Comparison of ENCODE assay signal across 23 mouse cellular contexts in genomic region chr16:33158590-33159071, GRCm38 (mm10). TPM values are rescaled to one million over a fixed set of nuclear protein-coding genes. Genes with fewer than 3 reads are reported as not detected.
DNase-seq lines count a peak whose midpoint lies in the region; ATAC-seq and TF ChIP-seq lines count a peak whose summit lies in the region.
"Had no signal": no experiment of that assay in that cellular context is flagged by ENCODE, and none has a peak within 500 bp of the region (broad histone marks: within the 10 kb centered on the region; RNA-seq: fewer than 3 reads in every experiment).

No protein-coding gene starts in this region.

- ATAC-seq in forebrain, embryonic 16.5 days, result peak; percentile 58
- no peak for ATAC-seq in forebrain, embryonic 14.5 days
- ATAC-seq in common myeloid progenitor, adult 5-6 weeks (replicated peaks; ENCODE audit: low read depth, poor library complexity, severe bottlenecking), result peak; percentile 77
- ATAC-seq in activated CD4-positive, CD25-positive, alpha-beta regulatory T cell, adult 4 months, result no peak
- ATAC-seq: CD4-positive, CD25-positive, alpha-beta regulatory T cell, adult 4 months; lung, postnatal 0 days had no signal

- 0 out of 2 replicates have a peak overlapping the region, but pooled peaks have one; percentile 9 for H3K27ac ChIP-seq in forebrain, embryonic 16.5 days (ENCODE audit: low read length)
- H3K27ac ChIP-seq in forebrain, embryonic 14.5 days (ENCODE audit: low read depth, low read length), result no peak overlapping the region
- H3K27ac ChIP-seq in CH12.LX (ENCODE audit: insufficient read depth, low read depth), result 0 out of 2 replicates have a peak overlapping the region, but pooled peaks have one; percentile 14
- H3K27ac ChIP-seq: embryonic facial prominence, embryonic 13.5 days; heart, adult 2 months; heart, embryonic 15.5 days; limb, embryonic 15.5 days; liver, embryonic 15.5 days had no signal

- H3K4me1 ChIP-seq in forebrain, embryonic 16.5 days (replicated peaks; ENCODE audit: control insufficient read depth, insufficient read depth, low read length), result peaks cover 2% of the 10 kb centered on the region; the same call in 1 of the 2 replicates
- no peaks in the 10 kb centered on the region for H3K4me1 ChIP-seq in forebrain, embryonic 14.5 days (ENCODE audit: control insufficient read depth, insufficient read depth, low read length)
- H3K4me1 ChIP-seq in CH12.LX (ENCODE audit: control insufficient read depth in 1 of 2, insufficient read depth in 2 of 2), result peaks cover 12 to 15% of the 10 kb centered on the region in 2 experiments
- no peaks in the 10 kb centered on the region for H3K4me1 ChIP-seq in lung, adult 2 months (ENCODE audit: control insufficient read depth, insufficient read depth, low read length)
- H3K4me1 ChIP-seq: embryonic facial prominence, embryonic 13.5 days; hindbrain, embryonic 10.5 days; limb, embryonic 15.5 days; liver, embryonic 15.5 days had no signal

- H3K36me3 ChIP-seq in forebrain, embryonic 16.5 days (ENCODE audit: control insufficient read depth, insufficient read depth), result no peaks in the 10 kb centered on the region
- H3K36me3 ChIP-seq in forebrain, embryonic 14.5 days (ENCODE audit: control insufficient read depth, insufficient read depth, low read length), result no peaks in the 10 kb centered on the region
- no peaks in the 10 kb centered on the region for H3K36me3 ChIP-seq in CH12.LX (replicated peaks in 1 of 2; ENCODE audit: control insufficient read depth in 1 of 2, insufficient read depth in 1 of 2, low read length in 1 of 2)
- H3K36me3 ChIP-seq: embryonic facial prominence, embryonic 13.5 days; heart, embryonic 15.5 days; hindbrain, embryonic 10.5 days; limb, embryonic 15.5 days; liver, embryonic 15.5 days had no signal

- in situ Hi-C loops in CH12.LX (cut with MboI; ENCODE audit: low pct_ligation_motif_present, low pct_unique_long_range_greater_than_20kb, low sequenced_read_pairs), result loop anchor here (10.0 kb wide), 1 partner anchor 344 kb away; the partner anchor contains the start of gene Smbd1

- no peak for TF ChIP-seq EP300 in CH12.LX (IDR thresholded peaks at IDR 0.05; ENCODE audit: low read length)

- no peaks in the 10 kb centered on the region for H3K79me2 ChIP-seq in CH12.LX (replicated peaks; ENCODE audit: control insufficient read depth, extremely low read depth, insufficient read depth, poor library complexity, severe bottlenecking)

- dilution Hi-C loops in CH12.LX (cut with MboI; ENCODE audit: extremely low pct_ligation_motif_present, extremely low pct_unique_long_range_greater_than_20kb, low sequenced_read_pairs), result no loop called here

- WGBS in forebrain, embryonic 16.5 days, result 79% methylated on average over 14 of the region's 14 CpGs
- WGBS in forebrain, embryonic 14.5 days, result 81% methylated on average over 14 of the region's 14 CpGs
- 80% methylated on average over 14 of the region's 14 CpGs for WGBS in lung, adult 2 months

- no peak overlapping the region for H3K4me3 ChIP-seq in forebrain, embryonic 16.5 days (replicated peaks; ENCODE audit: low read length)
- H3K4me3 ChIP-seq in forebrain, embryonic 14.5 days (ENCODE audit: low read depth, low read length), result no peak overlapping the region
- no peak overlapping the region for H3K4me3 ChIP-seq in CH12.LX (replicated peaks in 1 of 3; ENCODE audit: low read depth in 2 of 3, low read length in 2 of 3, poor library complexity in 1 of 3)
- no peak overlapping the region for H3K4me3 ChIP-seq in lung, adult 2 months (replicated peaks; ENCODE audit: extremely low read depth, low read depth, low read length)
- H3K4me3 ChIP-seq: embryonic facial prominence, embryonic 13.5 days; heart, adult 2 months; heart, embryonic 15.5 days; hindbrain, embryonic 10.5 days; limb, embryonic 15.5 days; liver, embryonic 15.5 days had no signal

- TF ChIP-seq RAD21 in CH12.LX (IDR thresholded peaks at IDR 0.05; ENCODE audit: low read depth, low read length), result no peak

- H3K9me3 ChIP-seq in forebrain, embryonic 16.5 days (ENCODE audit: control insufficient read depth, low read length), result no peaks in the 10 kb centered on the region
- H3K9me3 ChIP-seq in forebrain, embryonic 14.5 days (replicated peaks; ENCODE audit: control insufficient read depth, low read length), result no peaks in the 10 kb centered on the region
- H3K9me3 ChIP-seq in CH12.LX (replicated peaks; ENCODE audit: low read length), result peaks cover 6% of the 10 kb centered on the region
- H3K9me3 ChIP-seq: embryonic facial prominence, embryonic 13.5 days; heart, embryonic 15.5 days; hindbrain, embryonic 10.5 days; limb, embryonic 15.5 days; liver, embryonic 15.5 days had no signal

- no peak for DNase-seq in forebrain, embryonic 14.5 days (ENCODE audit: low spot score)
- peak; percentile 16 to 77 for DNase-seq in left cerebral cortex, postnatal 25 days (ENCODE audit: low spot score in 2 of 2)
- DNase-seq in left cerebral cortex, adult 8-10 months (ENCODE audit: low spot score in 2 of 2), result no peak
- DNase-seq in CH12.LX (ENCODE audit: extremely low read depth), result no peak
- no peak for DNase-seq in lung, adult 2 months
- DNase-seq: cerebellum, adult 9-10 months; gastrocnemius, postnatal 14 days; heart, adult 2 months; kidney, adult 2 months; kidney, postnatal 14 days; layer of hippocampus, adult 9-11 months; spleen, adult 18-20 months; thymus, adult 2 months had no signal

- H3K9ac ChIP-seq in forebrain, embryonic 16.5 days (replicated peaks; ENCODE audit: low read depth, low read length), result no peak overlapping the region
- H3K9ac ChIP-seq in forebrain, embryonic 14.5 days (ENCODE audit: low read length), result no peak overlapping the region
- no peak overlapping the region for H3K9ac ChIP-seq in CH12.LX (ENCODE audit: insufficient read depth, low read depth)
- H3K9ac ChIP-seq: embryonic facial prominence, embryonic 13.5 days; heart, embryonic 15.5 days; limb, embryonic 15.5 days; liver, embryonic 15.5 days had no signal

- intact Hi-C loops in left cerebral cortex, postnatal 25 days (cut with DNase I), result loop anchor here (1.0 to 10.0 kb wide), 4 partner anchors 20 to 224 kb away; partner anchors contain the start of gene Lmln

- no peak for TF ChIP-seq POLR2A in CH12.LX (IDR thresholded peaks at IDR 0.05; ENCODE audit: low read depth, low read length)
- no peak for TF ChIP-seq POLR2A in lung, adult 2 months (IDR thresholded peaks at IDR 0.05; ENCODE audit: borderline replicate concordance, extremely low read depth, low read depth, low read length)

- no peak overlapping the region for H3K4me2 ChIP-seq in forebrain, embryonic 16.5 days (ENCODE audit: low read length)
- no peak overlapping the region for H3K4me2 ChIP-seq in forebrain, embryonic 14.5 days (ENCODE audit: low read length)
- H3K4me2 ChIP-seq in CH12.LX (ENCODE audit: insufficient read depth, low read depth, poor library complexity, severe bottlenecking), result no peak overlapping the region
- H3K4me2 ChIP-seq: embryonic facial prominence, embryonic 13.5 days; heart, embryonic 15.5 days; limb, embryonic 15.5 days; liver, embryonic 15.5 days had no signal

- TF ChIP-seq CTCF in CH12.LX (conservative IDR thresholded peaks at IDR 0.05 in 1 of 2, IDR thresholded peaks at IDR 0.05 in 1 of 2; ENCODE audit: low read depth in 2 of 2, low read length in 2 of 2), result no peak
- TF ChIP-seq CTCF in lung, adult 2 months (IDR thresholded peaks at IDR 0.05; ENCODE audit: insufficient read depth, low read length), result no peak

- H3K27me3 ChIP-seq in forebrain, embryonic 16.5 days (replicated peaks; ENCODE audit: control insufficient read depth, insufficient read depth, low read length), result no peaks in the 10 kb centered on the region
- H3K27me3 ChIP-seq in forebrain, embryonic 14.5 days (replicated peaks; ENCODE audit: control insufficient read depth, insufficient read depth, low read length), result no peaks in the 10 kb centered on the region
- H3K27me3 ChIP-seq in CH12.LX (replicated peaks), result no peaks in the 10 kb centered on the region
- H3K27me3 ChIP-seq: embryonic facial prominence, embryonic 13.5 days; heart, embryonic 15.5 days; limb, embryonic 15.5 days; liver, embryonic 15.5 days had no signal

TF ChIP-seq in CH12.LX, 34 proteins besides CTCF, POLR2A, EP300 and RAD21:
- TF ChIP-seq ZNF384 (IDR thresholded peaks at IDR 0.05; ENCODE audit: low read depth, low read length) (no peak), MXI1 (IDR thresholded peaks at IDR 0.05; ENCODE audit: low read depth, low read length) (no peak), SMC3 (IDR thresholded peaks at IDR 0.05; ENCODE audit: low read depth, low read length) (no peak), SIN3A (IDR thresholded peaks at IDR 0.05; ENCODE audit: low read length) (no peak), TBP (conservative IDR thresholded peaks at IDR 0.05; ENCODE audit: low read depth, low read length) (no peak), IRF4 (IDR thresholded peaks at IDR 0.05; ENCODE audit: low read depth, low read length) (no peak), RCOR1 (conservative IDR thresholded peaks at IDR 0.05; ENCODE audit: low read depth, low read length) (no peak), NELFE (IDR thresholded peaks at IDR 0.05; ENCODE audit: low read depth, low read length) (no peak), ZKSCAN1 (IDR thresholded peaks at IDR 0.05; ENCODE audit: borderline replicate concordance, low read depth, low read length) (no peak), USF2 (conservative IDR thresholded peaks at IDR 0.05; ENCODE audit: low read depth, low read length) (no peak), GABPA (IDR thresholded peaks at IDR 0.05; ENCODE audit: insufficient replicate concordance, low read depth, low read length) (no peak), MAZ (IDR thresholded peaks at IDR 0.05; ENCODE audit: low read depth, low read length) (no peak), NRF1 (IDR thresholded peaks at IDR 0.05; ENCODE audit: low read depth, low read length) (no peak), TCF12 (IDR thresholded peaks at IDR 0.05; ENCODE audit: low read depth, low read length) (no peak), ETS1 (conservative IDR thresholded peaks at IDR 0.05; ENCODE audit: low read depth, low read length) (no peak)

RNA-seq across cellular contexts. Expression of gene Osbpl11, which starts 26.2 kb away (rescaled TPM):
- 16.7 and 18.1 TPM in 2 replicates for polyA plus RNA-seq in forebrain, embryonic 16.5 days (2015; fragmentation: Nextera tagmentation; extraction: Ambion mirVana)
- polyA plus RNA-seq in forebrain, embryonic 14.5 days (2014; fragmentation: Nextera tagmentation; extraction: Ambion mirVana), result 14.3 and 16.4 TPM in 2 replicates
- 10 to 100 TPM; 15.3 to 15.8 TPM for total RNA-seq in left cerebral cortex, postnatal 25 days (2021)
- total RNA-seq in left cerebral cortex, adult 8-10 months (2022), result 10 to 100 TPM; 14.8 to 18.9 (median 16.7) TPM
- total RNA-seq in CH12.LX (2012; rRNA removed) (12.9 and 13.8 TPM in 2 replicates), CH12.LX (2014; rRNA removed) (10.5 and 10.8 TPM in 2 replicates)
- 11.4 and 12.1 TPM in 2 replicates for polyA plus RNA-seq in CH12.LX (2012; ENCODE audit: insufficient read length, low read depth)
- 11.6 and 17.8 TPM in 2 replicates for total RNA-seq in common myeloid progenitor, adult 5-6 weeks (2017)
- 11.1 and 11.3 TPM in 2 replicates for polyA plus RNA-seq in lung, adult 2 months (2012; rRNA removed)
- polyA plus RNA-seq in activated CD4-positive, CD25-positive, alpha-beta regulatory T cell, adult 4 months (2017; shearing (Covaris generic)), result 1 to 10 TPM; 5.7 to 7.5 TPM

Comparison
In these comparisons a context has a peak if more than half of its experiments do, and no peak if none do; other contexts are left out.
1. ATAC-seq: peak in forebrain, embryonic 16.5 days (single experiment) and common myeloid progenitor, adult 5-6 weeks (single experiment); none in forebrain, embryonic 14.5 days (single experiment) and activated CD4-positive, CD25-positive, alpha-beta regulatory T cell, adult 4 months (single experiment).
2. DNase-seq: peak in left cerebral cortex, postnatal 25 days (2 of 2); none in forebrain, embryonic 14.5 days (single experiment), left cerebral cortex, adult 8-10 months (0 of 2), CH12.LX (single experiment) and lung, adult 2 months (single experiment).